ENCODE assay signal across 9 mouse cellular contexts in the genomic region with DNA sequence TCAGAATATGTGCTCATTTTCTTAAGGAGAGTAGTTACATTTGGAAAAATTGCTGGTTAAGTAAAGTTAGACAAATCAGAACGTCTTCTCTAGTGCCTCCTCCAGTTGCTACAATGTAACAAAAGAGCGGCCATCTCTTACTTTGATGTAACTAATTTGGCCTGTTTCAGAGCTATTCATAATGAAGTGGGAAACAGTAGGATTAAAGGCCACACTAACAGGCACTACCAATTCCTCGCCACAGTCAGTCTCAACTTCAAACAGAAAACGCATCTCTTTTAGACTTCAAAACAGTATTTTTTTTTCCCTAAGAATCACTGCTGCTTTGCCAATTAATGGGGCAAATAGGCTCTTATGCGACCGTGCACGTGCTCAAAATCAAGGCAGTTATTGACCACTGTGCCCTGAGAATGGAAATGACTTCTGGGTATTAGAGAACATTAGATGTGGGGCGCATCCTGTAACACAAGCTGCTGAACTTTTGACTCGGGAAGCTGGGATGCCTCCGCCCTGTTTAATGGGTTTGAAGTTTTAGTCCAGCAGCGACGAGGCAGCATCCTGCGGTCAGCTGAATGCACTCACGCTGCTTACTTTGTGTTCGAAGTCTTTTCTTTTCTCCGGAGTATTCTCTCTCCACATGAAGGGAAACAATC.
DNase-seq lines count a peak whose midpoint lies in the region; ATAC-seq lines count a peak whose summit lies in the region.
"Had no signal": no experiment of that assay in that cellular context is flagged by ENCODE, and none has a peak within 500 bp of the region (broad histone marks: within the 10 kb centered on the region; RNA-seq: fewer than 3 reads in every experiment).

No protein-coding gene starts in this region.

- H3K4me3 ChIP-seq in forebrain, embryonic 10.5 days: peak overlapping the region; percentile 27
- H3K4me3 ChIP-seq in hindbrain, embryonic 16.5 days (ENCODE audit: low read length): peak overlapping the region; percentile 19; the same call in 1 of the 2 replicates
- 0 out of 2 replicates have a peak overlapping the region, but pooled peaks have one; percentile 14 for H3K4me3 ChIP-seq in neural tube, embryonic 13.5 days

- H3K36me3 ChIP-seq in forebrain, embryonic 10.5 days (replicated peaks): no peaks in the 10 kb centered on the region
- H3K36me3 ChIP-seq in hindbrain, embryonic 16.5 days (ENCODE audit: control insufficient read depth, insufficient read depth, low read length): no peaks in the 10 kb centered on the region
- no peaks in the 10 kb centered on the region for H3K36me3 ChIP-seq in neural tube, embryonic 13.5 days

- peak overlapping the region; percentile 51 for H3K4me2 ChIP-seq in hindbrain, embryonic 16.5 days (ENCODE audit: low read length)
- peak overlapping the region; percentile 43 for H3K4me2 ChIP-seq in neural tube, embryonic 13.5 days

- peaks cover 28% of the 10 kb centered on the region for H3K27me3 ChIP-seq in forebrain, embryonic 10.5 days (ENCODE audit: poor library complexity, severe bottlenecking)
- no peaks in the 10 kb centered on the region for H3K27me3 ChIP-seq in hindbrain, embryonic 16.5 days (replicated peaks; ENCODE audit: control insufficient read depth, insufficient read depth, low read length)
- no peaks in the 10 kb centered on the region for H3K27me3 ChIP-seq in neural tube, embryonic 13.5 days

- no peak overlapping the region for H3K27ac ChIP-seq in forebrain, embryonic 10.5 days
- no peak overlapping the region for H3K27ac ChIP-seq in hindbrain, embryonic 16.5 days (ENCODE audit: low read depth, low read length)
- H3K27ac ChIP-seq in neural tube, embryonic 13.5 days (replicated peaks): no peak overlapping the region
- H3K27ac ChIP-seq: liver, embryonic 14.5 days had no signal

- ATAC-seq in hindbrain, embryonic 16.5 days: 0 out of 2 replicates have a peak, but pooled peaks have one; percentile 42
- no peak; the same call in 1 of the 2 replicates for ATAC-seq in neural tube, embryonic 13.5 days (ENCODE audit: low read depth)

- H3K4me1 ChIP-seq in forebrain, embryonic 10.5 days: peaks cover 14% of the 10 kb centered on the region
- H3K4me1 ChIP-seq in hindbrain, embryonic 16.5 days (ENCODE audit: control insufficient read depth, insufficient read depth, low read depth, low read length): no peaks in the 10 kb centered on the region; the same call in 1 of the 2 replicates
- H3K4me1 ChIP-seq in neural tube, embryonic 13.5 days (replicated peaks): 0 out of 2 replicates have a peak, but pooled peaks cover 8% of the 10 kb centered on the region

- peak; percentile 73 for DNase-seq in embryo, embryonic 10 days (ENCODE audit: low spot score)
- peak; percentile 26 for DNase-seq in forebrain, embryonic 10.5 days (ENCODE audit: extremely low spot score, low spot score)
- DNase-seq in cerebellum, postnatal 25 days: no peak
- no peak for DNase-seq in B cell, adult 2 months
- no peak for DNase-seq in frontal cortex, postnatal 25 days (ENCODE audit: low spot score in 2 of 2)
- DNase-seq: kidney, postnatal 25 days had no signal

- H3K9ac ChIP-seq in hindbrain, embryonic 16.5 days (ENCODE audit: low read depth, low read length): peak overlapping the region; percentile 45; the same call in 1 of the 2 replicates
- no peak overlapping the region for H3K9ac ChIP-seq in neural tube, embryonic 13.5 days
- H3K9ac ChIP-seq: liver, embryonic 14.5 days had no signal

- H3K9me3 ChIP-seq in forebrain, embryonic 10.5 days: no peaks in the 10 kb centered on the region
- H3K9me3 ChIP-seq in hindbrain, embryonic 16.5 days (ENCODE audit: control insufficient read depth, low read length): no peaks in the 10 kb centered on the region
- no peaks in the 10 kb centered on the region for H3K9me3 ChIP-seq in neural tube, embryonic 13.5 days

- 21% methylated on average over 16 of the region's 16 CpGs for WGBS in forebrain, embryonic 10.5 days
- 11% methylated on average over 16 of the region's 16 CpGs for WGBS in hindbrain, embryonic 16.5 days
- 9% methylated on average over 16 of the region's 16 CpGs for WGBS in neural tube, embryonic 13.5 days

Comparison
In these comparisons a context has a peak if more than half of its experiments do, and no peak if none do; other contexts are left out.
1. DNase-seq: peak in embryo, embryonic 10 days (single experiment) and forebrain, embryonic 10.5 days (single experiment); none in cerebellum, postnatal 25 days (0 of 2), B cell, adult 2 months (0 of 2) and frontal cortex, postnatal 25 days (0 of 2).
2. Peak in every context shown above with its lines, with median percentiles within 50 percentile points of each other: H3K4me3 ChIP-seq.